Mouse (Mus musculus): ENCODE results near the gene Kif26b.

Gene Kif26b

DNA sequence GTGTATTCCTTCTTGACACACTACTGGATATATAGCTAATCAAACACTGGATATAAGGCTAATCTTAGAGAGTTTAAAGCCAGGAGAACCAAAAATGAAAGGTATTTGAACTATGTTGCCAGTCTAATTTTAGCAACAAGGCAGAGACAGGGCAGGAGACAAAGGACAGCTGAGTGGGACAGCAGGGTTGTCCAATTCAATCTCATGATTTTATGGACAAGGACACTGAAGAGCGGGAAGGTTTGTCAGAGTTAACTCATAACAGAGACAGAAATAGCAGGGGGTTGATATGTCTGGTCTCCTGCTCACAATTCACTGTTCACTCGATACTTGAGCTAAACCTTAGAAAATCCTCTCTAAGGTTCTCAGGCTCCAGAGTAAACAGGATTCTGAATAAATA lies 187.5 kb downstream of the Kif26b start:
- DNase-seq (ENCODE audit: low spot score in 2 of 2), result no peak

DNA sequence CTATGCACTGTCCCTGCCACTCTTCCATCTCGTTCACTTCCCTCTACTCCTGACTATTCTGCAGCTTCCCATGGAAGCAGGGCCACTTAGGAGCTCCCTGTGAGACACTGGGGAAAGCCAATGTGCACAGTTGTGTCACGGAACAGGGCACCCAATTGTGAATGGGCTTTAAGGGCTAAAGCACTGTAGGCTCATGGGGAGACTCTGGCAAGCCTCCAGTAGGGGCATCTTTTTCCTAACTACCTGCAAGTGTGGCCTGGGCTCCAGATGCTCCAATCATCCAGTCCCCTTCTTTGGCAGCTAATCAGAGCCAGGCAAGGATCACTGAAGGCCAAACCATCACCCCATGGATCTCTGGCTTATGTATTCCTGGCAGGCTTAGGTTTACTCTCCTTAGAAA lies 191.9 kb downstream of the Kif26b start:
- DNase-seq (ENCODE audit: low spot score in 2 of 2), result no peak

DNA sequence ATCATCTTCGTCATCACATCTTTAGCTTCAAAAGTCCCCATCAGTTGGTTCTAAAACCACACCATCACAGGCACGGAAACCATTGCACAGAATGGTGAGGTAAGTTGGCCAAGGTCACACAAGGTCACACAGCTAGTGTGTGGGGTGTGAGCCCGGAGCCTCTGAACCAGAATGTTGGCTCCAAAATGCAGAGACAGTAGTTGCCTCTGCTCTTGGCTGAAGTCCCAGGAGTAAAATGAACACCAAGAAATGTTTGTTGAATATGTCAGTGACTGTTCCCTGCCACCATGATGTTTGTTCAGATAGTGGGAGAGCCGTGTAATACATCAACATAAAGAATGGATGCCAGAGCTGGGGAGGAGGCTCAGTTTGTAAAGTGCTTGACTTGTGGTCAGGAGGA lies 193.9 kb downstream of the Kif26b start:
- DNase-seq (ENCODE audit: low spot score in 2 of 2), result no peak

DNA sequence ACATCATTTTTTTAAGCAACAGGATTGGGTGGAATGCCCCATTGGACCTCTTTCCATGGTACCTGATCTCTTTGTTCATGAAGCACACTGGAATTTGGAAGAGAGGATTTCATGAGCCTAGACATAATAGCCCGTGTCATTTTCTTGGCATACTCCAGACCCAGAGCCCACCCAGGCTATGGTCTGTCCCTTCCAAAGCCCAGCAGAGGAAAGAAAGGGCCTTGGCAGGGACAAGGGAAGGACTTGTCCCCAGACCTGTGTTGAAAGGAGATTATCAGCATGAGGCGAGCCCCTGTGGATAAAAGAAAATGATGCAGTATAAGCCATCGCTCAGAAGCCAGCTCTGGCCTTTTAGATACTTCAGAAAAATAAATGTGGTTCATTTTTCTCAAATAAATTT lies 196.6 kb downstream of the Kif26b start:
- DNase-seq (ENCODE audit: low spot score in 2 of 2), result no peak

DNA sequence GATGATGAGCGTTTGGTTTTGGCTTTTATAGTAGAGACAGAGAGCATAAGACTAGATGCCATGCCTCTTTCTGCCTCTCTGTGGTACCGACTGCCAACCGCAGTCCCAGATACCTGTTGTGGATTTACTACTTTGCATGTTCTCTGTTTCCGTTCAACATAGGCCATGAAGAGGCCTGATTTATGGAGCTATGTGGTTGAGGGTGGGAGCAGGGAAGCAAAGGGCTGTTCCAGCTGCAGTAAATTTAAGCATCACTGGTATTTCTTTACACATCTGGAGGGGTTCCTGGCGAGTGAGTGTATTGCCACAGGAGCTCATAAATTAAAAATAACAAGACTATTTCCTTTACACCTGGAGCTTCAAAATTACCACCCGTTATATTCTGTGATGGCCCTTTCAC lies 199.3 kb downstream of the Kif26b start:
- DNase-seq (ENCODE audit: low spot score in 2 of 2), result no peak

DNA sequence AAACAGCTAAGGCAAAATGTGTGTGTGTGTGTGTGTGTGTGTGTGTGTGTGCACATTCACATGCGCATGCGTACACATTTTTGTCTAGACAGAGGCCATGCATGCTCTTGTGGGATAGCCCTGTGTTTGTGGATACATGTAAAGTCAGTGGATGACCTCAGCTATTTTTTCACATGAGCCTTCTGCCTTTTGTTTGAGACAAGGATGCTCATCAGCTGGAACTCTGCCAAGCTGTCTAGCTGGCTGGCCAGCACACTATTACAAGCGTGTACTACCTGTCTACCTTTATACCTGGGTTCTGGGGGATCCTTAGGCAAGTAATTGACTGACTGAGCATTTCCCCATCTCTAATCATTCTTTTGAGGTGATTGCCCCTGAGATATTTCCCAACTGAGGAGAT lies 201.3 kb downstream of the Kif26b start:
- no peak for DNase-seq (ENCODE audit: low spot score in 2 of 2)

DNA sequence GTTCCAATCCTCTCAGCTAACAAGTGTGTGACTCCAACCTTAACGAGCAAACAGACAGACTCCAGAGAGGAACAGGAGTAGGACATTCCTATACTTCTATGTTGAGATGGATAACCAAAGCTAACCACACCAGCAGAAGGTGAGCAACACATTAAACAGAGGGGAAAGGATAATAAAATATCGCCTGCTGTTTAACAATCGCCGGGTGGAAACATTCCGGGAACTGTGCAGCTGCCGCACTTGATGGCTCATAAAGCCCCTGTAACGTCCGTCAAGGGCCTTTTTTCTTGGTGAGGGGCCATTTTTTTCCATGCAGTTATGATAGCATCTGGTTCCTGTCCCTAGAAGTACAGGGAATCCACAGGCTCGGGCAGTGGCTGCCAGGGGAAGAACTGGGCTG lies 204.1 kb downstream of the Kif26b start:
- no peak for DNase-seq (ENCODE audit: low spot score in 2 of 2)

DNA sequence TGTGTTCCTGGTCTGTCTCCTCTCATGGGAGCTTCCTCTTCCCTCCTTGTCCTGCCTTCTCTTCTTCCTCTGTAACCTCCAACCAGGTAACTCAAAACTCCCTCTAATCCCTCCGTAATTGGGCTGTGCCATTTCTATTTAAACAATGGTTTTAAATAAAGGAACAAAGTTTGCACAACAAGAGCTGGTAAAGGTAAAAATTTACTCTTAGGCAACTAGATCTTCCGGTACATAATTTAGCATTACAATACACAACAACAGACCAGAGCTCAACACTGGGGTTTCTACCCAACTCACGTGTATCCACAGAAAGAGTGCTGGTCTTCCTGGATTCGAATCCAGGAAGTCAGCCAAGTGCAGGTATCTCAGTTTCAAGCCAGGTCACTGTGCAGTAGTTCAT lies 205.7 kb downstream of the Kif26b start:
- no peak for DNase-seq (ENCODE audit: low spot score in 2 of 2)

DNA sequence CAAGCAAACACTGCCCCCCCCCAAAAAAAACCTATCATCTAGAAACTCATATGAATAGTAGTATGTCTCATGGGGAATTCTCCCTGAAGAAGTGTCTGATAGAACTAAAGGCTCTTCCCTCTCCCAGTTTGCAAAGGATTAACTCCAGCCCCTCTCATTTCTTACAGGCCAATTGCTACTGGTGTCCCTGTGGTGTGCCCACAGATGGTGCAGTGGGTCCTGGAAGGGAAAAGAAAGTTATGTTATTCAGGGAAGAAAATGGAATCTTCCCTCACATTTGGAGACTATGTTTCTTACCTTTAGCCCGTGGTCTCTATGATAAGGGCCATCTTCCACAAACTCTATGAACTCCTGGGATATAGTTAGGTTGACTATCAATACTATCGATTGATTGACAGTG lies 208.0 kb downstream of the Kif26b start:
- DNase-seq (ENCODE audit: low spot score in 2 of 2), result no peak

DNA sequence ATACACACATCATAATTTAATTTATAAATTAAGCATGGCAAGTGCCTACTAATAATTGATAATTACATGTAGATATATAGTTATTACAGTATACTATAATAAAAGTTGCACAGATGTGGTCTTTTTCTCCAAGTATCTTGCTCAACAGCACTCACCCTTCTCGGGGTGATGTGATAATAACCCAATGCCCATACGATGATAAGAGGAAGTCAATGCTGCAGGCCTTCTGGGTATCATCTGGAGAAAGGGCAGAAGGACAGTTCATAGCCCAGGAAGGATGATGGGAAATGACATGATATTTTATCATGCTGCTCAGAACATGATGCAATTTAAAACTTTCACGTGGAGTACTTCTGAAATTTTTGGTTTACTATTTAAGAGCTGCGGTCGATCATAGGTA lies 214.9 kb downstream of the Kif26b start:
- no peak for DNase-seq (ENCODE audit: low spot score in 2 of 2)

DNA sequence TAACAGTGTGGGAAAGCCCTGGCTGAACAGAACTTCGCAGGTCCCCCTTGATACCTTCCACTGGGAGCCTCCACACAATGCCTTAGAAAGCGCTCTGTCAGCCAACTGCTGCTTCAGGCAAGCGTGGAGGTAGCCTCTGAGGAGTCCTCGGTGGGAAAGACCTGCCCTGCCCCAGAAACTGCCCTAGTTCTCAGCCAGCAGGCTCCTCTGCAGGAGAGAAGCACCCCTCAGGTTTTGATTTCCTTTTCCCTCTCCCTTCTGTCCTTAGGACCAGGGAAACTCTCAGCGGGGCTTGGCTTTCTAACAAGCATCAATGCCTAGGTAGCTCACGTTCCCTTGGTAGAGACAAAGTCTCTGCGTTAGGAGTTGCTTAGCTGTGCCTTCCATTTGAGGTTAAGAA lies 215.6 kb downstream of the Kif26b start:
- no peak for DNase-seq (ENCODE audit: low spot score in 2 of 2)

DNA sequence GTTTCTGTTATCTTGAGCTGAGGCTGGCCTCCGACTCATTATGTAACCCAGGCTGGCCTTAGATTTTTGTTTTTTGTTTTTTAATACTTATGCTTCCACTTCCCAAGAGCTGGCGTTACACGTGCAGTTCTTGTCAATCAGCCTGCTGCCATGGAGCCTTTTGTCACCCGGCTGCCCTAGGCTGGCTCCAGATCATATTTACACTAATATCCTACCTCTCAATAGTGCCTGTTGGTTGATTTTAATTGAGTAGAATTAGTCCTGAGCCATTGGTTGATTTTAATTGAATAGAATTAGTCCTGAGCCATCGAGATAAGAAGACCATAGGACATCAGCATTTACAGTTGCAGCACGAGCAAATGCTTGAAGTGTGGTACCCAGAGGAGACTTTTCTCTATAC lies 216.0 kb downstream of the Kif26b start:
- no peak for DNase-seq (ENCODE audit: low spot score in 2 of 2)

DNA sequence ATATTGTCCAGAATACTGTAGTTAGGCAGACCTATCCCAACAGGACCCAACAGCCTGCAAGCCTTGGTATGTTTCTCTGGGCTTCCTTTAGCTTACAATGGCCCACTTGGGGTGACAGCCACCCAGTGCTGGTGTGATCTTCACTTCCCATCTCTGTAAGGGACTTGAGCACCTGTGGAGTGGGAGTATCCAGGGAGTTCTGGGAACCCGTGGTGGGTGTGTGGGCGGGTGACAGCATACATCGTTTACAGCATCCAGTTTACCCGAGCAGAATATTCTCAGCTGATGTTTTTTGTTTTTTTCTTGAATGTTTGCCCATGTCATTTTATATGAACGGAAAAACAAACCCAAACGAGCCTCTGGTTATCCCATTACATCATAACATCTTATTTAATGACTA lies 216.5 kb downstream of the Kif26b start:
- no peak for DNase-seq (ENCODE audit: low spot score in 2 of 2)

DNA sequence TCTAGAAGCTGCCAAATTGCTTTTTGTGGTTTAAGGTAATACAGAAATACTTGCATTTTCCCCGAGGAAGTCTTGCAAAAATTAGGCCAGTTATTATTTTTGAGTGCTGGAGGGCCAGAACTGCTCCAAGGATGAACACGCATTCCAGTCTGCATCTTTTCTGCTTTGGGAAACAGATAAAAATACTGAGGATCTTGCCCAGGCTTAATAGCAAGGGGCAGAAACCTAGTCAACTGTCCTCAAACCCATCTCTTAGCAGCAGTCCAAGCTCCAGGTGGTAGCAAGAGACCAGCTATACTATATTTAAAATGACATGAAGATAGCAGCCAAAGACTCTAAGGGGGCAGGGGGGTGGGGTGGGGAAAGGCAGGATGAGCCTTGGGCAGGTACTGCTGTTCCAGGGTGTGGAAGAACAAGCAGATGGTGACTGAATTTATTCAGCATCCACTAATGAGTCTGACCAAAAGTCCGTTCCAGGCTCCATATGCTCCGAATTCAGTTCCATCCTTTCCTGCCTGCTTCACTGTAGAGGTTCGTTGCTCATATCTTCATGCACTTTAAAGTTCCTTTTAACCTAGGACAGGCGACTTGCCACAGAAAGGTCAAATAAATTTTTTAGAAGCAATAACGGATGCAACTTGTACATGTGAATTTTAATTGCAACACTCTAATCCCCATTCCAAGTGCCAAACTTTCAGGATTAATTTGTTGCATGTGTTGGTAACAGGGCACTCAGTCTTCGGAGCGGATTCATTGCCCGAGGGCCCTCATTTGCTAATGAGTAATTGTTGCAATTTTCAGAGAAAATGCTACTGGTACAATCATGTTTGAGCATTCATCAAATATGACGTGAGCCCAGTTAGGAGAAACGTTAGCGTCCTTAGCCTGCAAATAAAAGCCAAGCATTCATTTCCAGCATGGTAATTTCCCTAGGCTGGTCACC lies 218.6 kb downstream of the Kif26b start:
- DNase-seq (ENCODE audit: low spot score in 2 of 2), result no peak

DNA sequence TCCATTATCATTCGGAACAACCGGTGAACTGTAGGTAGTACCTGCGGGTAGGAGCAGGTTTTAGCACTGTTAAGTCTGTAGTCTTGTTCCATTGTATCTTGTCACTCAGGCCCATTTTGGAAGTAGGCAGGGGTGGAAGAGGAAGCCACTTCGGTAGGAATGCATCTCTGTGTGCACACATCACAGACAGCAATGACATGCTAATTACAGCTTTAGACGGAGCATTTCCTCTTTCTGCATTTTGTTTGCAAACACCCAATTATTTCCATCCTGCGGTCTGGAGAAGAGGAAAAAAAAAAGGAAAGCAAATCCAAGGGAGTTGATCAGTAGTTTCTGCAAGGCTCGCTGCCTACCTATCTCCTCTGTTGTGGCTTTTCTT lies 219.3 kb downstream of the Kif26b start:
- DNase-seq (ENCODE audit: low spot score in 2 of 2), result no peak

DNA sequence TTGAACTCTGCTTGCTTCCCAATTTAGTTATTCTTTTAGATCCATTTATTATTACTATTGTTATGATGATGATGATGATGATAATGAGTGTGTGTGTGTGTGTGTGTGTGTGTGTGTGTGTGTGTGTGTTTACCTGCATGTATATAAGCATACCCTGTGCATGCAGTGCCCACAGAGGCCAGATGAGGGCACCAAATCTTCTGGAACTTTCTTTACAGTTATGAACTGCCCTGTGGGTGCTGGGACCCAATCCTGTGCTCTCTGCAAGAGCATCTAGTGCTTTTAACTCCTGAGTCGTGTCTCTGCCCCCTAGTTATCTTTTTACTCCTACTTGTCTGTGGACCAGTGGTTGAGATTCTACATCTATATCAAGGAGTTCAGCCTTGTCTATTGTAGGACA lies 219.7 kb downstream of the Kif26b start:
- no peak for DNase-seq (ENCODE audit: low spot score in 2 of 2)

DNA sequence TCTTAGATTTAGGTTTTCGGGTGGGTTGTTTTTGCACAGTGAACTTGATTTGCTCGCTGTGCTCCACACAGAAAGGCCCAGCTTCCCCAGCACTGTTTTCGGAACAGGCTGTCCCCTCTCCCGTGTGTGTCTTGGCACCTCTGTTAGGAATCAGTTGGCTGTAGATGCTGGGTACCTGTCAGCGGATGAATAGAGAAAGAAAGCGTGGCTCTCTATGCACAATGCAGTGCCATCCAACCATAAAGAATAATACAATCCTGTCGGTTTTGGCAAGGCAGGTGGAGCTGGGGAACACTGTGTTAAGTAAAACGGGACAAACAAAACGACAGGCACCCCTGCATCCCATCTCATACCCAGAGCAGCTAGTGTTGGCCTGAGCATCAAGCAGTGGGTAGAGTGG lies 220.9 kb downstream of the Kif26b start:
- no peak for DNase-seq (ENCODE audit: low spot score in 2 of 2)

DNA sequence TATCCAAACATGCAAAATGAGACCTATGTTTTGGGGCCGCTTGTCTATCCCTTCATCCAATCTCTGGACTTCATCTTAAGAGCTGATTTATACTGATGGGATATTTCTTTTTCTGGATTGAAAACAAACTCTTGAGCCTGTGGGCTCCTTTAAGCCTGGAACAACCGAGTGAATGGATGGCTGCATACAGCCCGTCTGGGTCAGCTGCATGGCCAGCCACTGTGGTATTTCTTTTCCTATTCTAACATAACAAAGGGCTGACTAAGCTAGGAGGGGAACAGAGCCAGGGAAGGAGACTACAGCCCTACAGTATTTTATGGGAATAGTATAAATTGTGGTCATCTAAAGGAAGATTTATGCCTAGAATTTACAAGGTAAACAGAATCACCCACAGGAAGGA lies 229.5 kb downstream of the Kif26b start:
- DNase-seq (ENCODE audit: low spot score in 2 of 2), result no peak

DNA sequence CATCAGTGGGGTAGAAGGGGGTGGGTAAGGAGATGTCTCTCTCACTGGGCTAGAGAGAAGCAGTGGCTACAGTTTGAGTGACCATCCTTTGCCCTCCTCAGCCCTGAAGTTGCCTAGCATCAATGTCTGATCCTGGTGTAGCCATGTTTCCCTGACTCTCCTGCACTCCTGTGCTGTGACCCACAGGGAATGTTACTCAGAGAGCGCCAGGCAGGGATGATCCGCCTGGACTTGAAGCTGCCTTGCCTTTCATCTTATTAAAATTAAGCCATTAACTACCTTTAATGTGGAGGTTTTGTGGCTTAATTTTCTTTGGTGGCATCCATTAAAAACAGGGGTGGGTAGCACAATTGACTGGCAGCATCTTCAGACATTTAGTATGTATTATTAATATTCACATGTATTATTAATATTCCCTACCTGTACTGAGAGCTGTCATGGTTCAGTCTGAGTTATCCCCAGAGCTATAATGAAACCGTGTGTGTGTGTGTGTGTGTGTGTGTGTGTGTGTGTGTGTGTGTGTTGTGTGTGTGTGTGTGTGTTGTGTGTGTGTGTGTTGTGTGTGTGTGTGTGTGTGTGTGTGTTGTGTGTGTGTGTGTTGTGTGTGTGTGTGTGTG lies 233.3 kb downstream of the Kif26b start:
- no peak for DNase-seq (ENCODE audit: low spot score in 2 of 2)

DNA sequence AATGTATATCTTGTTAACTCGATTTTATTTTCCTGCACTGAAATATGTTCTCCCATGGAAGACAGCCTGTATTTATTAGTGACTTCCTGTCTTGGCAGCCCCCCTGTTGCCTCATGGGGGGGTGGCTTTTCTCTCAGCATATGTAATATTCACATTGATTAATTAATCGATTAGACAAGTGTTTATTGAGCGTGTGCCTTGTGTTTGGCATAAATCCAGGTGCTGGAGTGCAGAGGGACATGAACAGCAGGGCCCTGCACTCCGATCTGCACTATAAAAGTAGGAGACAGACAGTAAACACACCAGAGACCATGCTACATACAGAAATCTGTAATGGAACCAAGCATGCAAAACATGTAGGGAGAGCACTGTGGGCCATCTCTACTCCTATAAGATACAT lies 236.0 kb downstream of the Kif26b start:
- DNase-seq (ENCODE audit: low spot score in 2 of 2), result no peak

DNA sequence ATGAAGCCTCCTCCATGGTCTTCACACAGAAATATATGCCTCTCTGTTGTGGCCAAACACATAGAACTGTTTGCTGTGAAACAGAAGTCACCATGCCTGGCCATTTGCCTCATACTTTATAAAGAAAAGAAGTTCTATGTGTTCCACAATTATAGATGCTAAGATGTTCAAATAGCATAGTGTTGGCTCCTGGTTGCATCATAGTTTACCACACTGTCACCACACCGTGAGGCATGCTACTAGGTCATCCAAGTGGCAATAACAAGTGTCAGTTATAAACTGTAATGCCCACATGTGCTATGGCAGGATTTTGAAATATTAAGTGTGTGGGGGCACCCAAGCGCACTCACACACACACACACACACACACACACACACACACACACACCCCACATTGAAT lies 236.7 kb downstream of the Kif26b start:
- DNase-seq (ENCODE audit: low spot score in 2 of 2), result no peak

DNA sequence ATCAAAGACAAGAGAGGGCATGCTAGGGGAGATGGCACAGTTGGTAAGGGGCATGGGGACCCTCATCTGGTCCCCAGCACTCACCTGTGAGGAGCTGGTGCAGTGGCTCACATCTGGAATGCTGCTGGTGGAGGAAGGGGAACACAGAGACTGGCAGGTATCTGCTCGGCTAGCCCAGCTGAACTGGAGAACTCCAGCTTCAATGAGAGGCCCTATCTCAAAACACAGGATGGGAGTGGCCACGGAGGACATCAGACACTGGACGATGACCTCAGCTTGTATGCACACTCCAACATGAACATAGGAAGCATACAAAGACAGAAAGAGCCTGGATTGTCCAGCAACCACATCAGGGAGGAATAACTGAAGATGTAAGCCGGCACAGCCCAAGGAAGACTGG lies 240.1 kb downstream of the Kif26b start:
- DNase-seq (ENCODE audit: low spot score in 2 of 2), result no peak

DNA sequence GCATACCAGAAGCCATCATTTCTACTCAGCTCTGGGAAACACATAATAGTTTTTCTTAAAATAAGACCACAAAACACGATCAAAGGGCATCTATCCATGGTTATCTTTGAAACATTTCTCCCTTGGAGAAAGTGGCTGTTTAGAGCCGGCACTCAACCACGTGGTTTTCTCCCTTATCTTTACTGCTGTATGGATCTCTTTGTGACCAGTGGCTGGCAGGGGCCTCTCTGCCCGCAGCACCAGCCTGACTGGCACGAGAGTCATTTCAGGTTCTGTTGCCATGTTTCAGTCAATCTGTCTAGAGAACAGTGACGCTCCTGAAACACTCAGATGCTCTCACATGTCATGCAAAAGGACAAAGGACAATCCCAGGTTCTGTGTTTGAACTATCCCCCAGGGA lies 241.1 kb downstream of the Kif26b start:
- no peak for DNase-seq (ENCODE audit: low spot score in 2 of 2)
